Mouse (Mus musculus) cerebellum, adult (tissue): Measurements from ENCODE around the gene Bud13.
"Not testable (repeated sequence)": the region's sequence is repeated elsewhere in the genome, so short reads cannot be mapped to it uniquely, and the experiment has no call there.

Source experiments
- ATAC-seq: cut with Nextera tagmentation; 2 replicates; pipeline ENCODE4 v1.9.2; 2017; ENCODE audit warnings: mild to moderate bottlenecking, moderate library complexity, mixed read lengths; ENCODE audit not compliant: insufficient number of reproducible peaks, low FRiP score, low TSS enrichment

Bud13 gene

GRCm38 (mm10) chr9:46274494-46274893, 8.3 kb upstream of the Bud13 start:
- no peak for ATAC-seq

- no peak for ATAC-seq
These were observed 15.6 kb downstream of the Bud13 start for GRCm38 (mm10) chr9:46298381-46298780.

GRCm38 (mm10) chr9:46302142-46302541, 19.3 kb downstream of the Bud13 start:
- ATAC-seq: peak; percentile 40; the same call in 1 of the 2 replicates

GRCm38 (mm10) chr9:46309121-46309520, 26.3 kb downstream of the Bud13 start:
- no peak for ATAC-seq

GRCm38 (mm10) chr9:46314507-46314906, 31.7 kb downstream of the Bud13 start:
- ATAC-seq: peak; percentile 74; the same call in 1 of the 2 replicates

GRCm38 (mm10) chr9:46314921-46315320, 32.1 kb downstream of the Bud13 start:
- ATAC-seq: no peak

- no peak for ATAC-seq
These were observed 33.1 kb downstream of the Bud13 start for GRCm38 (mm10) chr9:46315807-46316365.

GRCm38 (mm10) chr9:46316388-46316787, 33.6 kb downstream of the Bud13 start:
- no peak for ATAC-seq

- ATAC-seq: no peak
These were observed 34.1 kb downstream of the Bud13 start for GRCm38 (mm10) chr9:46316909-46317308.

GRCm38 (mm10) chr9:46317957-46318356, 35.1 kb downstream of the Bud13 start:
- ATAC-seq: no peak

GRCm38 (mm10) chr9:46319886-46320285, 37.1 kb downstream of the Bud13 start, which contains the start of gene 4931429L15Rik:
4931429L15Rik (minus strand) TSS chr9:46319986.
- not testable (repeated sequence) for ATAC-seq

- ATAC-seq: no peak
These were observed 37.7 kb downstream of the Bud13 start for GRCm38 (mm10) chr9:46320461-46320860.

- ATAC-seq: no peak
These were observed 44.0 kb downstream of the Bud13 start for GRCm38 (mm10) chr9:46326694-46327405.

- no peak for ATAC-seq
These were observed 45.1 kb downstream of the Bud13 start for GRCm38 (mm10) chr9:46327706-46328571.

- peak; percentile 86 for ATAC-seq
These were observed 45.9 kb downstream of the Bud13 start for GRCm38 (mm10) chr9:46328572-46329249.

- peak; percentile 29; the same call in 1 of the 2 replicates for ATAC-seq
These were observed 46.4 kb downstream of the Bud13 start for GRCm38 (mm10) chr9:46329250-46329648.

GRCm38 (mm10) chr9:46329801-46330585, 47.2 kb downstream of the Bud13 start:
- ATAC-seq: no peak

GRCm38 (mm10) chr9:46330586-46330895, 47.7 kb downstream of the Bud13 start:
- no peak for ATAC-seq

- ATAC-seq: no peak
These were observed 48.5 kb downstream of the Bud13 start for GRCm38 (mm10) chr9:46331301-46331700.
